Mouse (Mus musculus) layer of hippocampus, adult 2 months (tissue): ENCODE measurements at regions not wholly inside any gene's neighbourhood (a gene's known extent, or its start where the extent isn't known, plus 50 kb on each side); places are given as distances from the start of the nearest gene placed in this dataset.

Experiments
- DNase-seq, 2 experiments: peaks; one replicate each; pipeline ENCODE4 v3.0.0; 2022; ENCODE audit warnings: low spot score in 2 of 2
- H3K27ac ChIP-seq: fragments of 200-600 bp; 2 replicates; pipeline ENCODE4 v1.8.1; 2022
- H3K4me3 ChIP-seq: fragments of 200-600 bp; 2 replicates; pipeline ENCODE4 v1.8.1; 2022; ENCODE audit warnings: mild to moderate bottlenecking
- CTCF ChIP-seq: fragments of 200-600 bp; conservative IDR thresholded peaks from 2 replicates; pipeline ENCODE4 v1.8.1; 2022; ENCODE audit warnings: antibody characterized with exemption, mild to moderate bottlenecking, moderate library complexity

DNA sequence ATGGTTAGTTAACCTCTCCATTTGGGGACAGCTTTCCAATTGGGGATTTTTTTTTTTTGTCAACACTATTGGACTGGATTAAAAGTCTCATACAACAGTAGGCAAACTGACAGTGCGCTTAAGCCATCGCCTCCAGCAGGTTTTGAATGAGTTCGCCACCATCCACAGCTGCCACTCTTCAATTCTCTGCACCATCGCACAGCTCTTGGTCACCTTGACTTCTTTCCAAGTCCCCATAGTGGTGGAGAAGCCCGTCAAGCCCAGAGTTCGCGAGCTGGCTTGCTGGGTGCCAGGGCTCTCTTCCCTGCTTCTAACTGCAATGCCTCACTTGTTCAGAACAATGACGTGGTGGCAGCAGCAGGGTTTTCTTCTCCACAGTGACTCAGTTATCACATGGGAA lies 151.9 kb upstream of the Atp6ap2 start:
- Histone ChIP-seq H3K27ac (no peak overlapping the region), H3K4me3 (no peak overlapping the region)
- DNase-seq = no peak
- TF ChIP-seq CTCF = no peak

- no peak for TF ChIP-seq CTCF
- DNase-seq = no peak
Measured at GRCm38 (mm10) chrX:12436106-12436505, 151.5 kb upstream of the Atp6ap2 start.

DNA sequence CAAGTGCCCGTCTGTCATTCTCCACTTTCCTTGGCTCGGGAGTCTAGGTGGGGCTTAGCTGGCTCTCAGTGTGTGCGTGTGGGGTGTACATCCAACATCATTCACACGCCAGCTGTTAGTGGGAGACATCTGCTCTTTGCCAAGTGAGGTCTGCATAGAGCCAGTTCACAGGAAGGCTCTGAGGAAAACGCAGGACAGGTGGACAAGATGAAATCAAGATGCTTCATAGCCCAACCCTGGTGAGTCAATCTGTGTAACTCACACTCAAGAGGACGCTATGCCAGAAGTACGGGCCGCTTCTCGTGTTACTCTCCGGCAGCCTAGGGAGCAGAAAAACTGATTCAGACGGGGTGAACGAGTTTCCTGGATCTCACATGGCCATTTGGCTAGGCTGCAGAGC lies 148.2 kb upstream of the Atp6ap2 start:
- H3K4me3 ChIP-seq = no peak overlapping the region
- TF ChIP-seq CTCF = no peak
- H3K27ac ChIP-seq = no peak overlapping the region
- no peak for DNase-seq

More at GRCm38 (mm10) chrX:12436106-12436505, 151.5 kb upstream of the Atp6ap2 start:
- H3K27ac ChIP-seq = no peak overlapping the region
- no peak overlapping the region for H3K4me3 ChIP-seq

DNA sequence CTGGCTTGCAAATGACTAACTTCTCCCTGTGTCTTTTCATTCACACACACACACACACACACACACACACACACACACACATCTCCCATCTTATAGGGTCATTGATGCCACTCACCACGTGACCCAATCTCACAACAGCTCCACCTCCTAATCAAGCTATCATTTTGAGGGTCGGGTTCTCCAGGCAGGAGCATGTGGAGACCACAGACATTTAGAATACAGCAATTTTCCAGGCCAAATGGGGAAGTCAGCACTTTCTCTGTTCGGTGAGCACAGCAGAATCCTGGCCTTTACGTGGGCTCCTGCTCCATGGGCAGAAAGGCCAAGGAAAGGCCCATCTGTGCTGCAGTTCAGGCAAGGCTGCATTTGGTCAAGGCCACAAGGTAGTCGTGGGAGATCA lies 143.8 kb upstream of the Atp6ap2 start:
- H3K27ac ChIP-seq = no peak overlapping the region
- no peak for TF ChIP-seq CTCF
- H3K4me3 ChIP-seq = no peak overlapping the region
- DNase-seq = no peak

DNA sequence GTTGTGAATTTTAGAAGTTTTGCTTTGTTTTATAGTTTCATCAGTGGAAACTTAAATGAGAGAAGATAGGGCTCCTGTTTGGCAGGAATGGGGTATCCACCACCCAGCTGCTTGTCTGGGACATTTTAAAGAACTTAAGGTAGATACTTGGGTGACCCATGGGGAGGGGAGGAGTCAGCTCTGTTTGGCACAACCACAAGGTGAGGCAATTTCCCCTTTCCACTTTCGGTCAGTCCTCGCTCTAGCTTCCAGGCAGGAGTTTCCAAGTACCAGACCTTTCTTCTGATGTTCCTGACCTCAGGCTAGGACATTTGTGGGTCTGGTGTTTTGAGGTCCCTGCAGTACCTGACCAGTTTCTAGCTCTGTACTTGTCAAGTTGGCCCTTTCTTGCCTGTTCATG lies 142.5 kb upstream of the Atp6ap2 start:
- Histone ChIP-seq H3K4me3 (no peak overlapping the region), H3K27ac (no peak overlapping the region)
- no peak for DNase-seq
- TF ChIP-seq CTCF = no peak

GRCm38 (mm10) chrX:12447962-12448361 lies 139.6 kb upstream of the Atp6ap2 start:
- DNase-seq = no peak
- Histone ChIP-seq H3K4me3 (no peak overlapping the region), H3K27ac (no peak overlapping the region)
- no peak for TF ChIP-seq CTCF

DNA sequence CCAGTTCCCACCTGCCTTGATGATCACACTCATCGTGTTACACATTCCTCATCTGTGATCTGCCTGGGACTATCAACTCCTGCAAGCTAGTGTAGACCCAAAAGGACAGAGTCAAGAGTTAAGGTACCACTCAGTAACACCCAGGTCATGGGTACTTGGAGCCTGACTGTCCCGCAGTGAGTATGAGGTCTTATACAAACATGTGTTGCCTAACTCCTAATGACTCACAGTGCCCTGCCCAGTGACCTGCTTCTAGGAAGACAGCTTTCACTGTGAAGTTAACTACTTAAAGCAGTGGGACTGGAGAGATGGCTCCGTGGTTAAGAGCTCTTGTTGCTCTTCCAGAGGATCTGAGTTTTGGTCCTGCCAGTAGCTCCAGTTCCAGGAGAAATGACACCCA lies 137.9 kb upstream of the Atp6ap2 start:
- Histone ChIP-seq H3K27ac (no peak overlapping the region), H3K4me3 (no peak overlapping the region)
- DNase-seq = no peak
- no peak for TF ChIP-seq CTCF

- DNase-seq = no peak
- Histone ChIP-seq H3K27ac (no peak overlapping the region), H3K4me3 (no peak overlapping the region)
- no peak for TF ChIP-seq CTCF
Measured at GRCm38 (mm10) chrX:12452979-12453769, 134.4 kb upstream of the Atp6ap2 start.

GRCm38 (mm10) chrX:12461657-12462056 lies 125.9 kb upstream of the Atp6ap2 start:
- H3K4me3 ChIP-seq = no peak overlapping the region
- H3K27ac ChIP-seq = no peak overlapping the region
- TF ChIP-seq CTCF = no peak
- no peak for DNase-seq

GRCm38 (mm10) chrX:12462936-12463647 lies 124.5 kb upstream of the Atp6ap2 start:
- no peak for DNase-seq
- no peak for TF ChIP-seq CTCF
- Histone ChIP-seq H3K4me3 (no peak overlapping the region), H3K27ac (no peak overlapping the region)

DNA sequence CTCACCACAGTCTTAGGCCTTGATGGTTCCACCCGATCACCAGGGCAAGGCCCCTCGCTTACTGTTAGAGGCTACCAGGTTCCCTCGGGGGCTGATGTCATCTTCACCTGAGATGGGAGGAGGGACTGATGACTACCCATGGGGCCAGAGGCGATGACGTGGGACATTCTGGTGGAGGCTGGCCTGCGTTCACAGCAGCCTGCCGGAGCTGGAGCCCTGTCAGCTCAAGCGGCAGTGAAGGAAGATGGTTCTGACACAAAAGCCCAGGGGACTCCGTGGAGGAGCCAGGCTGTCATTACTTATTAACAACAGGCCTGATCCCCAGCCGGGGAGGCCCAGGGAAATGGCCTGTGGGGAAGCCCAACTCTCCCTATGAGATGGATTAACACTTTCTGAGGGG lies 121.3 kb upstream of the Atp6ap2 start:
- DNase-seq = no peak
- no peak for TF ChIP-seq CTCF
- Histone ChIP-seq H3K4me3 (no peak overlapping the region), H3K27ac (no peak overlapping the region)

DNA sequence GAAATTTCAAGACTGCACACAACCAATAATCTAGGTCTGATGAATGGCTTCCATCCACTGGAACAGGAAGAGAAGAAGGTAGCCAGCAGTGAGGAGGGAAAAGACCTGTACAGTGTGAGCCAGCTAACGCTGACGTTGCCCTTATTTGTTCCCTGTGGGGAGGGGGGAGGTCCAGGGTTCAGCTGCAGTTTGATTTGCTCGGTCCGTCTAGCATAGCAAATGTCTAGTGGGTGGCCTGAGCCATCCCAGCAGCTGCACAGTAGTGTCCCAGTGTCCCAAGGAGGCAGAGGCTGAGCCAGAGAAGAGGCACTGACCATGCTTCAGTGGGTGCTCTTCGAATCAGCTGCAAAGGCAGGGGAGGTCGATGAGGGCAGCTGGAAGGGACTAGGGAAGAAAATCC lies 120.7 kb upstream of the Atp6ap2 start:
- DNase-seq = no peak
- TF ChIP-seq CTCF = no peak
- H3K4me3 ChIP-seq = no peak overlapping the region
- H3K27ac ChIP-seq = no peak overlapping the region

DNA sequence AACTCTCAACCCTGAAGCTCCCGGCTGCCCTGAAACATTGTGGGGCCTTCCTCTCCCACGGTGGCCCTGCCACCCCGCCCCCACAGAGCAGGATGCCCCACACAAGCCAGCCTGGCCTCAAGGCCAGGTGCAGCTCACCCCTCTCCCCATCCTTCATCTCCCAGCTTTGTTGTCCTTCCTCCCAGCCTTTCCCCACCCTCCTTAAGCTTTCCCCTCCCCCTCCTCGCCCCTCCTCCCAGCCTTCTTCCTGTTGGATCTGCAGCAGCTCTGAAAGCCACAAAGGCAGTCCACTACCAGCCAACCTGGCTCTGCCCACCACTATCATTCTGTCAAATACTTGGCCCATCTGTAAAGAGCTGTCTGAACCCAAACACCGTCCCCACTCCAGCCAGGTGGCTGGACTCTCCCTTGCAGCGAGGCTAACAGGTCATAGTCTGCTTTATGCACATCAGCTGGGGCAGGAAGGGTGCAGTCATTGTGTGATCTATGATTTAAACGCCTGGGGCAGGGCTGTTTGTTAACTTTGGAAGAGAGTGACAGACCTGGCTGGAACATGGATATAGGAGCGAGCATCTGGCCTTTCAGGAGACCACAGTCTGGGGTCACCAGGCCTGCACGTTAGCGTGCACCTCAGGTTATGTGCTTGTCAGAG lies 119.9 kb upstream of the Atp6ap2 start:
- DNase-seq = no peak
- Histone ChIP-seq H3K4me3 (no peak overlapping the region), H3K27ac (no peak overlapping the region)
- TF ChIP-seq CTCF = no peak
